Mouse (Mus musculus) kidney, embryonic 15.5 days (tissue): ENCODE measurements around the gene Ift172. TPM values are rescaled to one million over a fixed set of nuclear protein-coding genes. Genes with fewer than 3 reads are reported as not detected.

Experiments
- ATAC-seq: fragments of 200-750 bp; cut with Nextera tagmentation; replicated peaks from 2 replicates; pipeline ENCODE4 v1.8.0; 2017; ENCODE audit warnings: moderate TSS enrichment; ENCODE audit not compliant: low FRiP score
- H3K27ac ChIP-seq: fragments of 300-500 bp; sonication (generic); 2 replicates; pipeline ENCODE4 v1.5.1; 2015; ENCODE audit warnings: mild to moderate bottlenecking, inconsistent platforms
- H3K27me3 ChIP-seq: fragments of 300-500 bp; sonication (generic); 2 replicates; pipeline ENCODE4 v1.6.1; 2015; ENCODE audit warnings: inconsistent platforms
- H3K36me3 ChIP-seq: fragments of 300-500 bp; sonication (generic); 2 replicates; pipeline ENCODE4 v1.6.1; 2015; ENCODE audit warnings: inconsistent platforms
- H3K4me1 ChIP-seq: fragments of 300-500 bp; sonication (generic); 2 replicates; pipeline ENCODE4 v1.6.1; 2015; ENCODE audit warnings: inconsistent platforms
- H3K4me2 ChIP-seq: fragments of 300-500 bp; sonication (generic); 2 replicates; pipeline ENCODE4 v1.6.1; 2015; ENCODE audit warnings: moderate library complexity, mild to moderate bottlenecking, inconsistent platforms
- H3K4me3 ChIP-seq: fragments of 300-500 bp; sonication (generic); replicated peaks from 2 replicates; pipeline ENCODE4 v1.5.1; 2015; ENCODE audit warnings: mild to moderate bottlenecking, inconsistent platforms
- H3K9ac ChIP-seq: fragments of 300-500 bp; sonication (generic); 2 replicates; pipeline ENCODE4 v1.6.1; 2015; ENCODE audit warnings: mild to moderate bottlenecking, inconsistent platforms
- H3K9me3 ChIP-seq: fragments of 300-500 bp; sonication (generic); replicated peaks from 2 replicates; pipeline ENCODE4 v1.6.1; 2016; ENCODE audit warnings: inconsistent platforms
- WGBS: fragments of 180-500 bp; shearing (Covaris S2); methylation state at CpG from one replicate; pipeline ENCODE4 v1.1.7; 2015; ENCODE audit warnings: mixed read lengths; 5-methylcytosine and 5-hydroxymethylcytosine counted together
- polyA plus RNA-seq: library from polyadenylated mRNA; unstranded; fragments of >200 nt; fragmentation: Nextera tagmentation; extraction: Ambion mirVana; gene quantifications from 2 replicates; pipeline ENCODE4 v1.2.1, GENCODE M21; 2015

Gene Ift172
- polyA plus RNA-seq, result 36.3 and 36.9 TPM in 2 replicates

DNA sequence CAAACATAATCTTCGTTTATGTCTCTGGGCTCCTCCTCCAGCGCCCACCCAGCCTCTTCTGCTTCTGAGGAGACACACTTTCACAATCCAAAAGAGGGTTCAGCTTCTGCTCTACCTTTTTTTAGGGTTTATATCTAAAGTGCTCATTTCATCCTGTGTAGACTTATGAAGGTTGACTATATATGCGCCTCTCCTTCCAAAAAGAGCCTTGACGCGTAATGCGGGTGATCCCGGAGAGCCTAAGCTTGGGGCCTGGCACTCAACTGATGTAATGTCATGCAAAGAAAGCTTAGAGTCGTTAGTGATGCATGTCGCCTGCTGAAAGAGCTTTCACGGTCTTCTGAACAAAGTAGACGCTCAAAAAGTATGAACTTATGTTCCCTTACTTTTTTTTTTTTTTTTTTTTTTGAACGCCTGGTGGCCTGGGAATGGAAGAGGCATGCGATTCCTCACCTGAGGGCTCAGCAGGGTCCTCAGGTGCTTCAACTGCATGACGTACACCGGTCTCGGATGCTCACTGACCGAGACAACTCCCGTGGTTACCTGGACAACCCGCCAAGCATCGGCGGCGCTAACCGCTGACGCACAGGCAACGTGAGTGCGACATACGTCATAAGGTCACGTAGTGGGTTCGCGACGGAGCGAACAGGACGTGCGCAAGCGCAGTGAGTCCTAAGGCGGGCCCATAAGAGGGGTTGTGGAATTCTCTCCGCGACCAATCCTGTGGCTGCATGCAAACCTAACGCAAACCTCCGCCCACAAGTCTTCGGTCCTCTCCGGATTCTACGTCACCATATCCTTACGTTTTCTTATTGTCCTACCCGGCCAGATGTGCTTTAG is at the start of gene Ift172:
Gene Ift172 (minus strand): TSS at position 596 of the 840 bp plus-strand sequence.
- Histone ChIP-seq H3K4me2 (peak within 1 kb of the TSS; percentile 77), H3K4me3 (peak within 1 kb of the TSS; percentile 55), H3K27ac (peak within 1 kb of the TSS; percentile 86), H3K27me3 (no peaks in the 10 kb centered on the region), H3K36me3 (peaks cover 33% of the 10 kb centered on the region), H3K4me1 (peaks cover 32% of the 10 kb centered on the region), H3K9ac (peak within 1 kb of the TSS; percentile 48), H3K9me3 (no peaks in the 10 kb centered on the region)
- peak; percentile 92 for ATAC-seq
- 2% methylated on average over 45 of the region's 45 CpGs for WGBS

DNA sequence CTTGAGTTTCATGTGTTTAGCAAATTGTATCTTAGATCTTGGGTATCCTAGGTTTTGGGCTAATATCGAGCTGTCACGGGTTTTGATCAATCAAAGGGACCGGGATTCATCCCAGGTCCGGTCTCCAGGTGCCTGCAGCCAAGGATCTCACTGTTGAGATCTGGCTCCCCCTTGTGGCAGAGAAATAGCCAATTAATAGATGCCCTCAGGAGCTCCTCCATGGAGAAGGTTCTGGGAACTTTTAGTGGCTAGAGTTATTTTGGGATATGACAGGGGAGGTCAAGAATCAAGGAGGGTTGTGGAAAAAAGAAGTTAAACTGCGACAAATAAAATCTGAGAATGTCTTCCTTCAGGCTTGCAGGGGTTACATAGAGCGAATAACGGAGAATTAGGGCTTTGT is 37.3 kb upstream of the Ift172 start:
- no peaks in the 10 kb centered on the region for H3K27me3 ChIP-seq
- H3K9ac ChIP-seq, result no peak overlapping the region
- no peaks in the 10 kb centered on the region for H3K9me3 ChIP-seq
- H3K36me3 ChIP-seq, result no peaks in the 10 kb centered on the region
- H3K4me1 ChIP-seq, result no peaks in the 10 kb centered on the region
- 33% methylated on average over 7 of the region's 7 CpGs for WGBS
- no peak overlapping the region for H3K4me3 ChIP-seq
- H3K4me2 ChIP-seq, result no peak overlapping the region
- H3K27ac ChIP-seq, result no peak overlapping the region
- ATAC-seq, result no peak

DNA sequence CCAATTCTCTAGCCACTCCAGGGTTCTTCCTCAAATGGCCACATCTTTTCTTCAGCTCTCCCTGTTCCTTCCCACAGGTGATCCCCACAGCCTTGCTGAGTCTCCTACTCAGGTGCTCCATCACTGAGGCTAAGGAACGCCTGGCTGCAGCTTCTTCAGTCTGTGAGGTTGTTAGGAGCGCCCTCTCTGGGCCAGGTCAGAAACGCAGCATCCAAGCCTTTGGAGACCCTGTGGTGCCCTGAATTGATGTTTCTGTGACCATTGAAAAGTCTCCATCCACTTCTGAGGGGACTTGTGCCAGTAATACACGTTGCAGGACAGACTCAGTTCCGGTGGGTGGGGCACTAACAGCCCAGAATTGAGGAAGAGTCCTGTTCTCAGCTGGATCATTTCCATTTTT is 35.9 kb upstream of the Ift172 start:
- Histone ChIP-seq H3K9ac (no peak overlapping the region), H3K9me3 (no peaks in the 10 kb centered on the region), H3K36me3 (no peaks in the 10 kb centered on the region), H3K27me3 (no peaks in the 10 kb centered on the region), H3K27ac (no peak overlapping the region), H3K4me3 (no peak overlapping the region), H3K4me2 (no peak overlapping the region), H3K4me1 (no peaks in the 10 kb centered on the region)
- no peak for ATAC-seq
- 13% methylated on average over 5 of the region's 5 CpGs for WGBS

DNA sequence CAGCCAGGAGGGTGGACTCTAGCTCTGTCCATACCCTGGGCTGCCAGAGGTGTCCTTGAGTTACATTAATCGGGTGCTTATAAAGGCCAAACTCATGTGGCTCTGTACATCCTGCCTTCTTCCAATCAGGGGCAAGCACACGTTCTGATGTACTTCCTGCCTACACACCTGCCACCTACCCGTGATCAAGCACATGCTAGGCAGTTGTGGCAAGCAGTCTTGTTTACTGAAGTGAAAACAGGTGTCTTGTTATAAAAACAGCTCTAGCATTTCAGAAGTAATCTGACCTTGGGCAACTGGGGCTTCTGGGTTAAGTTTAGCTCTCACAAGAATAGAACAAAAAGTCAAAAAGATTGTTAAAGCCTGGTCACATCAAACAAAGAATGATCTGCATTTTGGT is 33.2 kb upstream of the Ift172 start:
- no peaks in the 10 kb centered on the region for H3K4me1 ChIP-seq
- 56% methylated on average over 3 of the region's 3 CpGs for WGBS

DNA sequence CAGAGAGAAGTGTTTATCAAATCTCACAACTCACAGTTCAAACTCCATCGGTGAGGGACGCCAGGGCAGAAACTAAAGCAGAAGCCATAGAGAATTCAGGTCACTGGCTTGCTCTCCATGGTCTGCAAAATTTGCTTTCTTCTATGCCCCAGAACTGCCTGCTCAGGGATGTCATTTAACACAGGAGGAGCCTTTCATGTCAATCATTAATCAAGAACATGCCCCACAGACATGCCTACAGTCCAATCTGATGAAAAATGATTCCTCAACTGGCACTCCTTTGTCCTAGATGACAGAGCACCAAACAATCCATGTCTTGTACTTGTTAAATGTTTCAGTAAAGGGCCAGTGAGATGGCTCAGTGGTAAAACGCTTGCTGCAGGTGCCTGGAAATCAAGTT is 31.9 kb upstream of the Ift172 start:
- Histone ChIP-seq H3K4me1 (no peaks in the 10 kb centered on the region), H3K9ac (no peak overlapping the region), H3K4me3 (no peak overlapping the region), H3K27ac (no peak overlapping the region), H3K9me3 (no peaks in the 10 kb centered on the region), H3K36me3 (no peaks in the 10 kb centered on the region), H3K27me3 (no peaks in the 10 kb centered on the region), H3K4me2 (no peak overlapping the region)
- WGBS, result 73% methylated on average over 3 of the region's 3 CpGs
- ATAC-seq, result no peak

More for the DNA sequence above, 33.2 kb upstream of the Ift172 start:
- no peaks in the 10 kb centered on the region for H3K27me3 ChIP-seq
- H3K4me3 ChIP-seq, result no peak overlapping the region
- no peaks in the 10 kb centered on the region for H3K9me3 ChIP-seq
- H3K36me3 ChIP-seq, result no peaks in the 10 kb centered on the region
- no peak overlapping the region for H3K27ac ChIP-seq
- H3K9ac ChIP-seq, result no peak overlapping the region
- H3K4me2 ChIP-seq, result no peak overlapping the region
- ATAC-seq, result no peak

DNA sequence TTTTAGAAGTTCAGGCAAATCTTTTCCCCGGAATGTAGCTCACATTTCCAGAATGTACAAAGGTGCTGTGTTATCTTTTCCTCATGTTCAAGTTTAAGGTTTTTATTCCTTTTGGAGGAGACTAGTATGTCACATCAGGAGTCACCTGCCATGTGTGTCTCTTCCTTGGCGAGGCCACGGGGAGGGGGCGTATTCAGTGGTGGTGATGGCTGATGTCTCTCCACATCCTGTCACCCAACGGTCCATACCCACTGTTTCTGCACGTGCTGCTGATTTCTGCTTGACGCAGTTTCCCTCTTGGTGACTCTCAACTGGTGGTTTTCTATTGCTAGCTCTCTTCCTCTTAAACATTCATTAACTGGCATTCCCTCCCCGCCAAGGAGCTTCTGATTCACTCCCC is 21.9 kb upstream of the Ift172 start:
- Histone ChIP-seq H3K4me3 (no peak overlapping the region), H3K36me3 (no peaks in the 10 kb centered on the region), H3K27ac (no peak overlapping the region), H3K27me3 (peaks cover 4% of the 10 kb centered on the region; the same call in 1 of the 2 replicates), H3K4me2 (no peak overlapping the region), H3K9me3 (no peaks in the 10 kb centered on the region), H3K9ac (no peak overlapping the region), H3K4me1 (no peaks in the 10 kb centered on the region)
- no peak for ATAC-seq
- 86% methylated on average over 8 of the region's 8 CpGs for WGBS

DNA sequence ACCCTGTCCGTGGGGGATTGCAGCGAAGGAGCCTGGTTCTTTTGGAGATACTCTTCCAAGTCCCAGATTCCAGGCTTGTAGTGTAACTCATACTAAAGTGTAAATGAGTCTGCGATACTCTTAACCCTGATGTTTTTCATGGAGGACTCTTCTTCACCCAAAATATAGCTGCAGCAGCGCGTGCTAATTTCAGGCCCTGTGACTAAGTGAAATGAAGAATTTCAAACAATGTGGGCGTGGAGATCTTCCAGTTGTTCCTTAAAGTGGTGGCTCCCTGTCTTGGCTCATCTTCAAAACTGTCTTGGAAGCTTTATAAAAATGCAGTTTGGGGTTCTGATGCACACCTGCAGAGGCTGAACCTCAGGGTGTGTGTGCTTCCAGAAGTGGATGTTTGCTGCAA is 12.2 kb upstream of the Ift172 start:
- WGBS, result 86% methylated on average over 6 of the region's 6 CpGs
- Histone ChIP-seq H3K27ac (no peak overlapping the region), H3K4me2 (no peak overlapping the region), H3K9me3 (no peaks in the 10 kb centered on the region), H3K36me3 (no peaks in the 10 kb centered on the region), H3K4me1 (no peaks in the 10 kb centered on the region), H3K4me3 (no peak overlapping the region), H3K9ac (no peak overlapping the region), H3K27me3 (0 out of 2 replicates have a peak, but pooled peaks cover under 1% of the 10 kb centered on the region)
- no peak for ATAC-seq

DNA sequence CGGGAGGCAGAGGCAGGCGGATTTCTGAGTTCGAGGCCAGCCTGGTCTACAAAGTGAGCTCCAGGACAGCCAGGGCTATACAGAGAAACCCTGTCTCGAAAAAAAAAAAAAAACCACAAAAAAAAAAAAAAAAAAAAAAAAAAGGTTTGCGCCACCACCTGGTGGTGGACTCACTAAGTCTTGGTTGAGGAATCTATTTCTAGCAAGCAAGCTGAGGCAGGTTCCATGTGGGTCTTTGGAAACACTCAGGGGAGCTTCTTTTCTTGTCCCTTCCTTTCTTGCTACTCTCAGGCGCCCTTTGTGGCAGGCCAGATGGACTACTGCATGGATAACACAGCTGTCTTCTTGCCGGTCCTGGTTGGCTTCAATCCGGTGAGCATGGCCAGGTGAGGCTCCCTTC is 10.9 kb upstream of the Ift172 start:
- 78% methylated on average over 8 of the region's 8 CpGs for WGBS
- Histone ChIP-seq H3K4me3 (no peak overlapping the region), H3K36me3 (no peaks in the 10 kb centered on the region), H3K4me2 (no peak overlapping the region), H3K27ac (no peak overlapping the region), H3K27me3 (peaks cover 12% of the 10 kb centered on the region), H3K4me1 (no peaks in the 10 kb centered on the region), H3K9ac (no peak overlapping the region), H3K9me3 (no peaks in the 10 kb centered on the region)
- ATAC-seq, result no peak

DNA sequence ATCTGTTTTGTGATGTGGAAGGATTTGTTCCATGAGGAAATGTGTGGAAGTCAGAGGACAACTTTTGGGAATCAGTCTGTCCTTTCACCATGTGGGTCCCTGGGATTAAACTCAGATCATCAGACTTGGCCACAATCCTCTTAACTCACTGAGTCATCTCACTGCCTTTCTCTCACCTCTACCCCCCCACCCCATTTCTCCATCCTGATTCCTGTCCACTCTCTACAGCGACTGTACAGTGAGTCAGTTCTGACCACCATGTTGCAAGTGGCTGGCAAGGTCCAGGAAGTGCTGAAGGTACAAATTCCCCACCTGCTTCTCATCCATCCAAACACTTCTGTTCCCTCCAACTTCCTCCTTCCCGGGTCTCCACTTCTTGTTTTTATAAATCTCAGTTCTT is 7.6 kb upstream of the Ift172 start:
- H3K27me3 ChIP-seq, result peaks cover 13% of the 10 kb centered on the region

DNA sequence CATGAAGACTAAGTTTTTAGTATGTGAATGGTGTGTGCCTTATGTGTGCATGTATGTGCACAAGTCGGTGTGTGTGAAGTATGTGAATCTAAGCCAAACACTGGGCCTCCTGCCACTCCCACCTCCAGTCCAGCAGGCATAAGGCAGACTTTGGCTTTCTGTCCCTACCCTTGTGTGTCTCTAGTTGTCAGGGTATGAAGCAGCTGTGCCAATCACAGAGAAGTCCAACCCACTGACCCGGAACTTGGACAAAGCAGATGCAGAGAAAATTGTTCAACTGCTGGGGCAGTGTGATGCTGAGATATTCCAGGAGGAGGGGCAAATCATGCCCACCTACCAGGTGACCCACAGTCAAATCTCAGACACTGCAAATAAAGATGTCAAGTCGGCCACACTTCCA is 7.1 kb upstream of the Ift172 start:
- H3K4me2 ChIP-seq, result no peak overlapping the region
- H3K4me1 ChIP-seq, result peaks cover 18% of the 10 kb centered on the region
- H3K4me3 ChIP-seq, result no peak overlapping the region
- WGBS, result 73% methylated on average over 3 of the region's 3 CpGs
- H3K27ac ChIP-seq, result no peak overlapping the region
- no peaks in the 10 kb centered on the region for H3K9me3 ChIP-seq
- peaks cover 13% of the 10 kb centered on the region for H3K27me3 ChIP-seq
- H3K36me3 ChIP-seq, result peaks cover 13% of the 10 kb centered on the region
- ATAC-seq, result no peak
- no peak overlapping the region for H3K9ac ChIP-seq

More for the DNA sequence above, 7.6 kb upstream of the Ift172 start:
- Histone ChIP-seq H3K4me2 (no peak overlapping the region), H3K4me3 (no peak overlapping the region), H3K9ac (no peak overlapping the region), H3K36me3 (peaks cover 8% of the 10 kb centered on the region), H3K4me1 (peaks cover 18% of the 10 kb centered on the region), H3K9me3 (no peaks in the 10 kb centered on the region), H3K27ac (no peak overlapping the region)
- no peak for ATAC-seq
- WGBS, result 68% methylated on average over 2 of the region's 2 CpGs

DNA sequence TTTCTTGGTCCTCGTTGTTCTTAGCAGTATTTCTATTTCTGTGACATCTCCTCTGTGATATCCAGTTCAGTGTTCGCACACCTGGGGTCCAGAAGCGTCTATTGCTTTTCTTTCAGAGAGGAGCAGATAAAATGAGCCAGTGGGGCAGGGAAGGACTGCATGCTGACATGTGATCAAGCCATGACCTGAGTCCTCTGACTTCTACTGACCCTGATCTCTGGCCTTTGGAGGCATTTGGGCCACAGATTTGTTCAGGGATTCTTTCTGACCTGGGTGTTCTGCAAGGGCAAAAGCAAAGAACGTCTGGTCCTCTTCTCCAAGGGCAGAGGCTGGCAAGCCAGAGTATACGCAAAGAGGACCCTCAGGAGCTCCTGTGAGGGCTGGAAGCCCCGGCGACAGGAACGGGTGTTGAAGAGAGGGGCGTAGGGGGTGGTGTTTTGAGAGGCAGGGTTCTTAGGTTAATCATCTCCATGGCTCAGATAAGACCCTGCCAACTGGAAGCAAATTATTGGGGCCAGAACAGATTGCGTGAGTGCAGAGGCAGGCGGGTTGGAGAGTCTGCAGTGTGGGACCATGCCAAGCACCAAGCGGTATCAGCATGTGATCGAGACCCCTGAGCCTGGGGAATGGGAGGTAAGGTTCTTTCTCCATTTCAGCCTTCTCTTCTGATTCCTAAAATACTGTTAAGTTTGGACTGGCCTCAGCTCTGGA is 6.3 kb upstream of the Ift172 start, which contains the start of gene Gckr:
Gene Gckr (plus strand): TSS at position 397 of the 711 bp plus-strand sequence.
- Histone ChIP-seq H3K9me3 (no peaks in the 10 kb centered on the region), H3K27ac (no peak within 1 kb of the TSS), H3K4me3 (no peak within 1 kb of the TSS; the same call in 1 of the 2 replicates), H3K27me3 (peaks cover 13% of the 10 kb centered on the region), H3K4me2 (peak within 1 kb of the TSS; percentile 97), H3K4me1 (peaks cover 18% of the 10 kb centered on the region), H3K36me3 (peaks cover 16% of the 10 kb centered on the region), H3K9ac (no peak within 1 kb of the TSS)
- 70% methylated on average over 13 of the region's 13 CpGs for WGBS
- no peak for ATAC-seq

DNA sequence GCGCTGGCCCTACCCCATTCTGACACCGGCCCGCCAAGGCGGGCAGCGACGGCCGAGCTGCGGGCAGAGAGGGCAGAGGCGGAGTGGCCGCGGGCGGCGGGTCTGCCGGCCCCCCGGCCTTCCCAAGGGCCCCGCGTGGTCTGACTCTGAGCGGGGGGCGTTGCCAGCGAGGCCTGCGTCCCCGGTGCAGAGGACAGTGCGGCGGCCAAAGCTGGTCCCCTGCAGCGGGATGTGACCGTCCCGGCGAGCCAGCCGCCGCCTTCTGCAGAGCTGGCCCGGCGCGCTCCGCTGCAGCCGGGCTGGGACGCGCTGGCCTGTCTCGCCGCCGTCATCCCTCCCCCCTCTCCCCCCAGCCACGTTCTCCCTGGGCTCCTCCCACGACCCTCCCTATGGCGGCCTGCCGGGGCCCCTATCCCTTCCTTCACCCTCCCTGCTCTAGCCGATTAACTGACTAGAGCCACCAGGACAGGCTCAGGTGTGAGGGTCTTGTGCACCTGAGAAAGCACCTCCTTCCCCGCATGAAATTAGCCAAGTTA is 4.8 kb upstream of the Ift172 start, which contains the start of gene Fndc4:
Gene Fndc4 (minus strand): TSS at position 475 of the 536 bp plus-strand sequence.
- peak within 1 kb of the TSS; percentile 97 for H3K4me2 ChIP-seq
- peaks cover 16% of the 10 kb centered on the region for H3K36me3 ChIP-seq
- WGBS, result under 1% methylated on average over 37 of the region's 46 CpGs
- ATAC-seq, result peak; percentile 76
- H3K9ac ChIP-seq, result peak within 1 kb of the TSS; percentile 78
- peaks cover 25% of the 10 kb centered on the region for H3K4me1 ChIP-seq
- peak within 1 kb of the TSS; percentile 86 for H3K4me3 ChIP-seq
- H3K9me3 ChIP-seq, result no peaks in the 10 kb centered on the region
- peaks cover 13% of the 10 kb centered on the region for H3K27me3 ChIP-seq
- peak within 1 kb of the TSS; percentile 62 for H3K27ac ChIP-seq
